8 mouse cellular contexts compared by ENCODE assay signal in genomic region chr13:47042024-47042633, GRCm38 (mm10). TPM values are rescaled to one million over a fixed set of nuclear protein-coding genes. Genes with fewer than 3 reads are reported as not detected.
A peak's percentile ranks its signal among the peaks of the same experiment; 100 is the strongest.
DNase-seq lines count a peak whose midpoint lies in the region; ATAC-seq and TF ChIP-seq lines count a peak whose summit lies in the region.

No protein-coding gene starts in this region.

- no peaks in the 10 kb centered on the region for H3K9me3 ChIP-seq in embryonic facial prominence, embryonic 10.5 days
- H3K9me3 ChIP-seq in midbrain, embryonic 11.5 days (ENCODE audit: control insufficient read depth, low read length) = no peaks in the 10 kb centered on the region

- 57% methylated on average over 8 of the region's 8 CpGs for WGBS in embryonic facial prominence, embryonic 10.5 days
- 48% methylated on average over 8 of the region's 8 CpGs for WGBS in midbrain, embryonic 11.5 days

- peaks cover 23% of the 10 kb centered on the region for H3K4me1 ChIP-seq in embryonic facial prominence, embryonic 10.5 days
- H3K4me1 ChIP-seq in midbrain, embryonic 11.5 days (ENCODE audit: control insufficient read depth, insufficient read depth, low read length) = peaks cover 9% of the 10 kb centered on the region

- peak overlapping the region; percentile 98 for H3K4me3 ChIP-seq in gastrocnemius, adult 2 months
- H3K4me3 ChIP-seq in embryonic facial prominence, embryonic 10.5 days = peak overlapping the region; percentile 73
- peak overlapping the region; percentile 84 for H3K4me3 ChIP-seq in midbrain, embryonic 11.5 days (ENCODE audit: low read depth, low read length)

- H3K36me3 ChIP-seq in embryonic facial prominence, embryonic 10.5 days (replicated peaks) = no peaks in the 10 kb centered on the region
- no peaks in the 10 kb centered on the region for H3K36me3 ChIP-seq in midbrain, embryonic 11.5 days (ENCODE audit: control insufficient read depth, insufficient read depth, low read length)

- intact Hi-C loops in gastrocnemius, adult 2 months (cut with DNase I) = no loop called here

- H3K4me2 ChIP-seq in midbrain, embryonic 11.5 days = peak overlapping the region; percentile 39

- peaks cover 8% of the 10 kb centered on the region; the same call in 1 of the 2 replicates for H3K27me3 ChIP-seq in embryonic facial prominence, embryonic 10.5 days (replicated peaks; ENCODE audit: low read depth, poor library complexity, severe bottlenecking)
- H3K27me3 ChIP-seq in midbrain, embryonic 11.5 days (ENCODE audit: control insufficient read depth, insufficient read depth, low read length) = no peaks in the 10 kb centered on the region

- no peak for DNase-seq in gastrocnemius, adult 2 months
- DNase-seq in gastrocnemius, adult 18-20 months (ENCODE audit: low spot score) = no peak
- no peak for DNase-seq in embryonic facial prominence, embryonic 10.5 days (ENCODE audit: low spot score)
- DNase-seq in induced T-regulatory cell, adult 2 months (ENCODE audit: low read depth) = peak; percentile 20
- peak; percentile 86 for DNase-seq in midbrain, embryonic 11.5 days (ENCODE audit: low spot score, missing footprints)
- DNase-seq in layer of hippocampus, adult 18-20 months (ENCODE audit: low spot score in 2 of 2) = no peak
- no peak for DNase-seq in thymus, postnatal 36 days

- no peak for ATAC-seq in midbrain, embryonic 11.5 days (ENCODE audit: low FRiP score)
- ATAC-seq in frontal cortex, adult (ENCODE audit: low TSS enrichment) = no peak

- no peak overlapping the region; the same call in 1 of the 2 replicates for H3K9ac ChIP-seq in midbrain, embryonic 11.5 days (ENCODE audit: low read length)

- H3K27ac ChIP-seq in gastrocnemius, adult 2 months = peak overlapping the region; percentile 80; the same call in 1 of the 2 replicates
- no peak overlapping the region; the same call in 1 of the 2 replicates for H3K27ac ChIP-seq in embryonic facial prominence, embryonic 10.5 days (replicated peaks)
- no peak overlapping the region for H3K27ac ChIP-seq in midbrain, embryonic 11.5 days (ENCODE audit: low read depth, low read length)

- 0 out of 2 replicates have a peak, but pooled peaks have one; percentile 4 for TF ChIP-seq CTCF in gastrocnemius, adult 2 months (IDR thresholded peaks at IDR 0.05)

RNA-seq across cellular contexts. Expression of gene Kdm1b, which starts 1.2 kb away (rescaled TPM):
- 1 to 10 TPM; 7.0 to 8.3 TPM for total RNA-seq in gastrocnemius, adult 2 months (2021)
- 1 to 10 TPM; 7.9 to 8.6 TPM for total RNA-seq in gastrocnemius, adult 18-20 months (2021)
- polyA plus RNA-seq in embryonic facial prominence, embryonic 10.5 days (2016; fragmentation: Nextera tagmentation; extraction: Ambion mirVana) = 14.2 and 14.5 TPM in 2 replicates
- polyA plus RNA-seq in midbrain, embryonic 11.5 days (2014; fragmentation: Nextera tagmentation; extraction: Ambion mirVana) = 20.2 and 20.5 TPM in 2 replicates
- total RNA-seq in layer of hippocampus, adult 18-20 months (2021) = 10 to 100 TPM in 1 of 2 experiments, 1 to 10 TPM in 1; 8.0 to 11.7 TPM

RNA-seq across cellular contexts. Expression of gene Tpmt, which starts 2.4 kb away (rescaled TPM):
- 1 to 10 TPM; 2.7 to 3.3 TPM for total RNA-seq in gastrocnemius, adult 2 months (2021)
- total RNA-seq in gastrocnemius, adult 18-20 months (2021) = 1 to 10 TPM; 3.7 to 6.6 TPM
- 30.0 and 32.3 TPM in 2 replicates for polyA plus RNA-seq in embryonic facial prominence, embryonic 10.5 days (2016; fragmentation: Nextera tagmentation; extraction: Ambion mirVana)
- polyA plus RNA-seq in midbrain, embryonic 11.5 days (2014; fragmentation: Nextera tagmentation; extraction: Ambion mirVana) = 39.3 and 42.2 TPM in 2 replicates
- total RNA-seq in layer of hippocampus, adult 18-20 months (2021) = 10 to 100 TPM; 11.7 to 12.3 TPM

RNA-seq across cellular contexts. Expression of gene Nhlrc1, which starts 27.5 kb away (rescaled TPM):
- total RNA-seq in gastrocnemius, adult 2 months (2021) = 1 to 10 TPM; 4.5 to 5.4 TPM
- total RNA-seq in gastrocnemius, adult 18-20 months (2021) = 1 to 10 TPM; 5.1 to 5.2 TPM
- 2.0 and 3.0 TPM in 2 replicates for polyA plus RNA-seq in embryonic facial prominence, embryonic 10.5 days (2016; fragmentation: Nextera tagmentation; extraction: Ambion mirVana)
- polyA plus RNA-seq in midbrain, embryonic 11.5 days (2014; fragmentation: Nextera tagmentation; extraction: Ambion mirVana) = 6.3 and 7.3 TPM in 2 replicates
- 10 to 100 TPM; 20.0 to 20.2 TPM for total RNA-seq in layer of hippocampus, adult 18-20 months (2021)

Comparison
In these comparisons a context has a peak if more than half of its experiments do, and no peak if none do; other contexts are left out.
1. DNase-seq: peak in induced T-regulatory cell, adult 2 months (single experiment) and midbrain, embryonic 11.5 days (single experiment); none in gastrocnemius, adult 2 months (single experiment), gastrocnemius, adult 18-20 months (single experiment), embryonic facial prominence, embryonic 10.5 days (single experiment), layer of hippocampus, adult 18-20 months (0 of 2) and thymus, postnatal 36 days (0 of 2).
2. Peak in every context shown above with its lines, with median percentiles within 50 percentile points of each other: H3K4me3 ChIP-seq.